Mouse (Mus musculus): ENCODE measurements around the gene F2rl3. TPM values are rescaled to one million over a fixed set of nuclear protein-coding genes. Genes with fewer than 3 reads are reported as not detected.

The F2rl3 gene
- total RNA-seq (2021): 1 to 10 TPM in 1 of 2 experiments, under 1 TPM in 1; 0.97 to 1.6 TPM
- long read RNA-seq, experiment 1, partial matches to known transcripts: 0 of 1 reads
- long read RNA-seq, experiment 1, other reads (novel, unspliced or antisense): 0 of 1 reads
- long read RNA-seq, experiment 2: 0 reads

DNA sequence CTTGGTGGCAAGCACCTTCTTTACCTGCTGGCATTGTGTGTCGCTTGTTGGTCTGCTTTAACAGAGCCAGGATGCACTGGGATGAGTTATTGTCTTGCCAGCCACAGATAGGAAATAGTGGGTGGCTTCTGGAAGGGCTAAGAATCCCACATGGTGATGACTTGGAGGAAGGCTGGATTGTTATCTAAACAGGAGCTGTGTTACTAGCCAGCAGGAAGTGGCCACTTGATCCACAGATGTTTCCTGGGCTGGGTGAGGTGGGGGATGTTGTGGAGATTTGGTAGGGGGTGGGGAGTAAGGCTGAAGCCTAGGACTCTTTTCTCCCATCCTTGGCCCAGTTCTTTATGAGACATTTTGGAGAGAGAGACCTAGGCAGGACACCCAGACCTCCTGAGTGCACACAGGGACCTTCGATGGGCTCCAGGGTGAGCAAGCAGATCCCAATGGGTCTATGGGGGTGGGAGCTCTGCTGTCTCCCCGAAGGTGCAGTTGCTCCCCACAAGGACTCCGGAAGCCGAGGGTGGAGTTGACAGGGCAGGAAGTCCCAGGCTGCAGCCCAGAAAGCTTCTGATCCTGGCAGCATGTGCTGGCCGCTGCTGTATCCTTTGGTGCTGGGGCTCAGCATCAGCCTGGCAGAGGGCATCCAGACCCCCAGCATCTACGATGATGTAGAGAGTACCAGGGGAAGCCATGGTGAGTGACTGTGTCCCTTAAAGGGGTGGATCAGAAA, at the start of gene F2rl3:
TSS of gene F2rl3 (plus strand) at position 559 of the 730 bp plus-strand sequence.
- no peak for DNase-seq

DNA sequence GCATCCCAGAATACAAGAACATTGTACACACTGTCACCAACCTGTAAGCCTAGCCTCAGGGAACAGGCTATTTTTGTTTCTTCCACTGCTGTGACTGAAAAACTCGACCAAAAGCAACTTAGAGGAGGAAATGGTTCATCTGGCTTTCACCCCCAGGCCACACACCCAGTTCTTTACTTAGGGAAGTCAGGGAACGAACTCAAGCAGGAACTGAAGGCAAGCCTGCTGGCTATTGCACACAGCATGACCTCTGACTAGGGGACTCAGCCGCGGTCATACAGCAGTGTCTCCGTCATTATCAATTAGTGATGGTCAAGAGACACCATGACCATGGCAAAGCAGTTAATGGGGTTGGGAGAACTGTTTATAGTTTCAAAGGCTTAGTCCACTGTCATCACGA, 49.1 kb upstream of the F2rl3 start:
- DNase-seq: no peak

DNA sequence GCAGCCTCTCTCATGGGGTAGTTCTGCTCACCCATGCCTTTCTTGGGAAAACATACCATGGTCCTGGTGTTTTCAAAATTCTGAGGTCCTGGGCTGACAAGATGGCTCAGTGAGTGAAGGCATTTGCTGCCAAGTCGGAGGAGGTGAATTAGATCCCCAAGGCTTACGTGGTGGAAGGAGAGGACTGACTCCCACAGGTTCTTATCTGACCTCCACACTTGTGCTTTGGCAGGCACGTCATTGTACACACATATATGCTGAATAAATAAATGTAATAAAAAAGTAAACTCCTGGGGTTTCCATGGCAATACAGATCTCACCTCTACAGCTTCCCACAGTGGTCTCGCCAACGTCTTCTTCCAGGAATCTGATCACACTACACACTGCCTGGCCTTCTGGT, 45.1 kb upstream of the F2rl3 start:
- no peak for DNase-seq

DNA sequence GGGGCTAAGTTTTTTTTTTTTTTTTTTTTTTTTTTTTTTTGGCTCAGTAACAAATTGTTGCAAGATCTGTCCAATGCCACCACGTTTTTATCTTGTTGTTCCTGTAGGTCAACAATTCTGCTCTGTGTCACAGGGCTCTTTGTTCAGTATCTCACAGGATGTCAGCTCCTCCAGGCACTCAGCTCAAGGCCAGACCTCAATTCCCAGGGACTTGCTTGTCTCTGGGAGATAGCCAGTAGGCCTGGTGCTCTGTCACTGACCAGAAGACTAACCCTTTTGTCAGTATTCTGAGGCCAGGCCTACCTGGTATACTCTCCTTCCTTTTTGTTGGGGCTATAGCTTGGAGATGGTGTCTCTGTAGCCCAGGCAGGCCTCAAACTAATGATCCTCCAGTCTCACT, 41.1 kb upstream of the F2rl3 start:
- DNase-seq: no peak

DNA sequence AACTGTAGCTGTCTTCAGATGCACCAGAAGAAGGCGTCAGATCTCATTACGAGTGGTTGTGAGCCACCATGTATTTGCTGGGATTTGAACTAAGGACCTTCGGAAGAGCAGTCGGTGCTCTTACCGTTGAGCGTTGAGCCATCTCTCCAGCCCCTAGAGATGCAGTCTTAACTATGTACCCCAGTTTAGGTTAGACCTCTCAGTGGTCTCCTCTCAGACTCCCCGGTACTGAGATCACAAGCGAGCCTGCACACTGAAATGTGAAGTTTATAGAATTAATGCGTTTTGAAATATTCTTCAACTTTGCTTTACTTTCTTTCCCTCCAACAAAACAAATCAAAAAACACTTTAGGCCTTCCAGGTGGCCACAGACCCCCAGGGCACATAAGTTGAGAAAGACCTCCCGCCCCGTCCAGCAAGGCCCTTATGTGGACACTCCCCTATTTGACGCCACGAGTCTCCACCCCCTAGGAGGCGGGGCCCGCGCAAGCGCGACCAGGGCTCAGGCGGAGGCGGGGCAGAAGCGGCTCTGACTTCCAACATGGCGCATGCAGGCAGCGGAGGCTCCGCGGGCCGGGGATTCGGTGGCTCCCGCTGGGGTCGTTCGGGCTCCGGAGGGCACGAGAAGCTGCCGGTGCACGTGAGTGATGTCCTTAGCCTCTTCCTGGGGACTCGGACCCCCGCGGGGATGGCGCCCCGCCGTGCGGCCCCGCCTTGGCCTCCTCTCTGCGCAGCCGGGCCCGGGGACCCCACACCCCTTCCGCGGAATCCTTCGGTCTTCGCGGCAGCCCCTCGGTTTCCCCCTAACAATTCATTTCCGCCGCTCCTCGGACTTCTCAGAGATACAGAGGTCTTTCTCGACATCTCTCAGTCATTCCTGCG, 38.7 kb upstream of the F2rl3 start, which contains the start of gene Sin3b:
TSS of gene Sin3b (plus strand) at position 517 of the 882 bp plus-strand sequence.
- peak; percentile 92 for DNase-seq

DNA sequence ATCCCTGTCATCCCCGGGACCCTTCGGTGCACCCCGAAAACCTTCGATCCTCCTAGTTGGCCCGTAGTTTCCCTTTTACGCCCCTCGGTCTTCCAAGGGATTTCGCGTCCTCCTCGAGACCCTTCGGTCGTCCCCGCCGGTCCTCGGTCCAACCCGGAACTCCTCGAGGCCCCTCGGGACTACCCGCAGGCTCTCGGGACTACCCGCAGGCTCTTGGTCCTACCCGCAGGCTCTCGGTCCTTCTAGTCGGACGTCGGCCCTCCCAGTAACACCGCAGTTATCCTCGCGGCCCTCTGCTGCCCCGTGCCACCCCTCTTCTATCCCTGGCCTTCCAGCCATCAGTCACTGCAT, 38.1 kb upstream of the F2rl3 start:
- DNase-seq: peak; percentile 13

DNA sequence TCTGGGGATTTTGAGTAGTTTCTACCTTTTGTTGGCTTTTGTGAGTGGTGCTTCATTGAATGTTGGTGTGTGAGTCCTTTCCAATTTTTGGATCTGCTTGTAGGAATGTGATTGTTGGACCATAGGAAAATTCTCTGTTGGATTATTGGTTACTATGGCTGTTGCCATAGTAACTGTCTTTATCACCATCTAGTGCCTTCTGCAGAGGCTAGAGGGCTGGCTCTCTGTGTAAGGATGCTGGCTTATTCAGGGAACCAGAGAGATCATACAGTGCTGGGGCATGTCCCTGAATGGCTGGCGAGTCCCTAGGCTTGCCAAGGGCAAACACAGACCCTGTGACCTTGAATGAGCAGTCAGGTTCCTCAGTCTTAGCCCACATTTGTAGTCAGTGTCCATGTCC, 33.0 kb upstream of the F2rl3 start:
- DNase-seq: no peak

DNA sequence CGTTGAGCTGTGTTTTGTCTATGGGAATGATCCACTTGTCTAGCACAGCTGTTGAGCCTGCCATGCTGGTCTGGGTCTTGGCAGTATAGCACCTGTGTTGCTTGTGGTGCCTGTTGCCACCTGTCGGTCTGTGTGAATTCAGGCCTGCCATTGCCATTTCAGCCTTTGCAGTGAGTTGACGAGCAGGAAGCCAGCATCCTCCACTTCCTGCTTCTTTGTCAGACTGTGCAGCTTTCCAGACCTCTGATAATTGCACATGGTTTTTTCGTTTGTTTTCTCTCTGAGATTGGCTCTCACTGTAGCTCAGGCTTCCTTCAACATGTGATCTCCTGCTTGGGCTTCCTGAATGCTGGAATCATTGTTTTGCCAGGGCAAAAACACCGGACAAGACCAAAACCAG, 26.7 kb upstream of the F2rl3 start:
- no peak for DNase-seq

DNA sequence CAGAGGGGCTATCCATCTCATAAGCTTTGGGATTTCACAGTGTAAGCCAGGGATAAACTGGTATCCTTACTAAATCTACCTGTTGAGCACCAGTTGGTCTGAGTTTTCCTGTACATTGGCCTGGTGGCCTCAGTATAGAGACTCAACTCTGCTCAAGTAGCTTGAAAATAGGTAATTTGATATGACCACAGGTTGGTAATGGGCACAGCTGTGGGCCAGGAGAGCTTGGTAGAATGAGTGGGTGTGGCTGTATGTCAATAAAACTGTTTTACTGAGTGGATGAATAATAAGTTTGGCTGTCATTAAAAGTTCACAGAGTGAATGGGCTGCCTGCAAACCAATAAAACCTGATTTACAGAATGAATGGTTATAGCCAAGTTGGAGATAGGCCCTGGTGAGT, 24.8 kb upstream of the F2rl3 start:
- DNase-seq: no peak

DNA sequence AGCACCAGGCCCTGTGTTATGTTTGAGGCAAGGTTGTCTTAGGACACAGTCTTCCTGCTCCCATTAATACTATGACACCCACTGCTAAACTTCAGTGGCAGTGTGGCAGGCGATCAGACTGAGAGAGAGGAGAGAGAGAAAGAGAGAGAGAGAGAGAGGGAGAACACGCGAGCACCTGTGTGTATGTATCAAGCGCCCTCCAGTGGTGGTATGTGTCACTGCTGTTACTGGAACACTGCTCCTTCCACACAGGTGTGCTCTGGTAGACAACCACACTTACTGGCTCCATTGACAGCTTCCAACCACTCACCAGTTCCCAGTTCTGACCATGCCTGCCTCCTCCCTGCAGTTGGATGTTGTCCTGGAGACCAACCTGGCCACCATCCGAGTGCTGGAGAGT, 15.6 kb upstream of the F2rl3 start:
- DNase-seq: no peak

DNA sequence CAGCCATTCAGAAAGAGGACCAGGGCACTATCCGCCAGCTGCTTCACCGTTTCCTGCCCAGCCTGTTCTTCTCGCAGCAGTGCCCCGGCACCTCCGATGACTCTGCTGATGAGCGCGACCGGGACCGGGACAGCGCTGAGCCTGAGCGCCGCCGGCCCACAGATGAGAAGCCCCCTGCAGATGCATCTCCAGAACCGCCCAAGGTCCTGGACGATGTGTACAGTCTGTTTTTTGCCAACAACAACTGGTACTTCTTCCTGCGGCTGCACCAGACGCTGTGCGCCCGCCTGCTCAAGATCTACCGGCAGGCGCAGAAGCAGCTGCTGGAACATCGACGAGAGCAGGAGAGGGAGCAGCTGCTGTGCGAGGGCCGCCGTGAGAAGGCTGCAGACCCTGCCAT, 11.8 kb upstream of the F2rl3 start:
- DNase-seq: peak; percentile 3

DNA sequence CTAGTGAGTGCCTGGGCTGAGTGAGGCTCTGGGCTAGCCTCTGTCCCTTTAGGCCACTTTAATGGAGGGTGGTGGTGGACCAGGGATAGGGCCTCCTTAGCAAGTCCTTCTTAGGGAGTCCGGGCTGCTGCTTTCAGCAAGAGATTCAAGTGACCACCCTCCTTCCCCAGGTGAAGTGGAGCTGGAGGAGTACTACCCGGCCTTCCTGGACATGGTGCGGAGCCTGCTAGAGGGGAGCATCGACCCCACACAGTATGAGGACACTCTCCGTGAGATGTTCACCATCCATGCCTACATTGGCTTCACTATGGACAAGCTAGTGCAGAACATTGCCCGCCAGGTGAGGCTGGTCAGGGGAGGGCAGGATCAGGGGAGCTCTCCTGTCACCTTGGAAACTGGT, 11.4 kb upstream of the F2rl3 start:
- no peak for DNase-seq

DNA sequence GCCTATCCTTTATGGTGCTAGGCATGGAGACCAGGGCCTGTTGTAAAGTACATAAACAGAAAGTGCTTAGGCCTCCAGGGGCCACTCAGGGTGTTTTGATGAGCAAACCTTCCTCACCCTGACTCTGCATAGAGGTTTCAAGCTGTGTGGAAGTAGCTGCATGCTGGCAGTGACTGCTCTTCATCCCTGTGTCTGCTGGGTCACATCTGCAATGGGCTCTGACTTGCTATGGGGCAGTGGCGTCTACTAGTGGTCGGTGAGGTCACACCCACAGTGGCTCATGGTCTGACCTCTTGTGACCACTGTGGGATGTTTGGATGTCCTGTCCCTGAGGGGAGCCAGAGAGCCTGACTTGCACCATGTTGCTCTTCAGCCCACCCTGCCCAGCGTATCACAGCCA, 10.6 kb upstream of the F2rl3 start:
- DNase-seq: no peak

DNA sequence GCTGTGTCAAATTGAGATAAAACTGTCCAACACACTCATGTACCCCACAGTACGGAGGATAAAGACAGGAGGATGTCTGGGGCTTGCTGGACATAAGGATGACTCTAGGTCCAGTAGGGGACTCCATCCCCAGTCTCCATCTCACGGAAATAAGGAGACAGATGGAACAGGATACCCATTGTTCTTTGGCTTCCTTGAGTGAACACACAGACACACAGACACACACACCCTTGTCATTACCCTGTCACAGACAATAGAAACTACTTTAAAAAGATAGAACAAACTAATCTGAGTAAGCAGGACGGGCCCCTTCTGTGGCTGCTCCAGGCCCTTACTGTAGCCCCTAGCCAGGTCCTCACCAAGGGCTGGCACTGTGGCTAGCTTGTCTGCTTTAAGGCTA, 9.4 kb upstream of the F2rl3 start:
- no peak for DNase-seq

DNA sequence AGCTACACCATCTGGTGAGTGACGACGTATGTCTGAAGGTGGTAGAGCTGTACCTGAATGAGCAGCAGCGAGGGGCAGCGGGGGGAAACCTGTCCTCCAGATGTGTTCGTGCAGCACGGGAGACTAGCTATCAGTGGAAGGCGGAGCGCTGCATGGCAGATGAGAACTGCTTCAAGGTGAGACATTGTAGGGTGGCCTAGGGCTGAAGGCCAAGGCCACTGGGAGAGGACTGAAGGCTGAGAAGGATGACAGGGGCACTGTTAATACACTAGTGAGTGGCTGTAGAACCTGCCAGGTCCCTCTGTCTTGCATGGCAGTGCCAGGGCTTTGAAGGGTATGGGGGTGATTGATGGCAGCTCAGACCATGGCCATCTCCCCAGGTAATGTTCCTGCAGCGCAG, 8.5 kb upstream of the F2rl3 start:
- DNase-seq: peak; percentile 3

DNA sequence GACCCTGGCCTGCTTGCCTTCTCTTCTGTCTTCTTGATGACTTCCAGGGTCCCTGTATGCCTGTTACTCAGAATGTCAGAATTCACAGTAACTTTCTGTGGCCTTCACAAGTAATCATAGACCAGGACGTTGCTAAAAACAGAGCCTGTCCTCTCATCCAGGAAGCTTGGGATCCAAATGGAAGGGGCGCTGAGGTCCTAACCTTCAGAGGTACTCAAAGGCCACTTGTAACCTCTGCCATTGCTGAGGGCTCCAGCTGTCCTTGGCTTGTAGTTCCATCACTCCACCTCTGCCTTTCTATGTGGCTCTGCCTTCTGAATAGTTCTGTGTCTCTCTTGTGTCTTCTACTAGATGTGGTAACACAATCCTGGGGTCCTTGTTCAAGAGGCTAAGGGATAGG, 7.9 kb upstream of the F2rl3 start:
- peak; percentile 3 for DNase-seq

DNA sequence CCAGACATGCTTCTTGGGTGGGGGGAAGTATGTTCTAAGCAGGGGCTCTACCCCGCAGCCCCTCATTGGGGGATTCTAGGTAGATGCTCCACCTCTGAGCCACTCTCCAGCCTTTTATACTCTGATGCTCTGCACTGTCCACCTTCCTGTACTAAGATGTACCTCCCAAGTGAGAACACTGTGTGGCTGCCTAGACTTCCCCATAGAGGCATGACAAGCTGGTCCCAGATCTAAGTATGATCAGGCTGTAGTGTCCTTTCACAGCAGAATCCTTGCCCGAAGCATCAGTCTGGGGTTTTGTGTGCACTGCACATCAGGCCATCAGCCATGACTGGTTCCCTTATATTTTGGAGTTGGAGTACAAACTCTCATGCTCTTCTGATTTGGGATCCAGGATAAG, 5.6 kb upstream of the F2rl3 start:
- DNase-seq: peak; percentile 4

DNA sequence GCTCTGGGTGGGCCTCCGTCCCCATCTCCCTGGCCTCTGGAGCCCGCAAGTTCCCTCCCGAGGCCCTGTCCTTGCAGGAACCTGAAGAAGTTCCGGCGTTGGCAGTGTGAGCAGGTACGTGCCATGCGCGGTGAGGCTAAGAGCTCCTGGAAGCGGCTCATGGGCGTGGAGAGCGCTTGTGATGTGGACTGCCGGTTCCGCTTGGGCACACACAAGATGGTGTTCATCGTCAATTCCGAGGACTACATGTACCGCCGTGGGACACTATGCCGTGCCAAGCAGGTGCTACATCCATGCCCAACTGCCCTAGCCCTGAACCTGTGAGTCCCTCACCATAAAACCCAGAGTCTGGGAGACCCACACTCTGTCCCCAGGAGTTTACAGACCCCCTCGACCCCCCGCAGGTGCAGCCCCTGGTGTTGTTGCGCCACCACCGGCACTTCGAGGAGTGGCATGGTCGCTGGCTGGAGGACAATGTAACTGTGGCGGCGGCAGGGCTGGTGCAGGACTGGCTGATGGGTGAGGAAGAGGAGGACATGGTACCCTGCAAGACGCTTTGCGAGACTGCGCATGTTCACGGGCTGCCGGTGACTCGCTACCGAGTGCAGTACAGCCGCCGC, 4.8 kb upstream of the F2rl3 start:
- DNase-seq: no peak

DNA sequence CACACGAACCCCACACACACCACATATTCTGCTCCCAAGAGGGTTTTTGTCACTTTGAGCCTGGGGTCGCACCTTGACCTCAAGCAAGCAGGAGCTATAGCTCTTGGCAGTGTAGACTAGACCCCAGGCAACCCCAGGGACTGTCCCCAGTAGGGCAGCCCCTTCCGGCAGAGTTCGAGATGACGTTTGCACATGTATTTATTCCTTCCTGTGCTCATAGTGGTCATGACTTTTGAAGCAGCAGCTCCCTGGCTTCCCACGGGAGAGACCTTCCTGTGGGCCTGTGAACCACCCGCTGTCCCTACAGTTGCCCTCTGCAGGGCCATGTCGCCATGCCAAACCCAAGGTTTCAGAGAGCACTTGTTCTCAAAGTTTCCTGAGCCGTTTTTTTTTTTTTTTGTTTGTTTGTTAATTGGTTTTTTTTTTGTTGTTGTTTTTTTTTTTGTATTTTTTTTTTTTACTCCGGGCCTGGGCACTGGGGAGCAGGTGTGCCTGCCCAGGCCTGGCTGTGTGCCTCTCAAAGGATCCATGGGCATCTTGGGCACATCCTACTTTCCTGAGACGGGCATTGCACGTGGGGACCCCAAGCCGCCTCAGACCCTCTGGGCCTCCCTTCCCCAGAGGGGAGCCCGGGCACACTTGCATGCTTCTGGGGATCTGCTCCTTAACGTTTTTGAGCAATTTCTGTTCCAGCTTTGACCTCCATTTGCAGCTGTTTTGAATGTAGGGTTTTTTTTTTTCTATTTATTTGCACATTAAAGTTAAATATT, 4.1 kb upstream of the F2rl3 start:
- no peak for DNase-seq

DNA sequence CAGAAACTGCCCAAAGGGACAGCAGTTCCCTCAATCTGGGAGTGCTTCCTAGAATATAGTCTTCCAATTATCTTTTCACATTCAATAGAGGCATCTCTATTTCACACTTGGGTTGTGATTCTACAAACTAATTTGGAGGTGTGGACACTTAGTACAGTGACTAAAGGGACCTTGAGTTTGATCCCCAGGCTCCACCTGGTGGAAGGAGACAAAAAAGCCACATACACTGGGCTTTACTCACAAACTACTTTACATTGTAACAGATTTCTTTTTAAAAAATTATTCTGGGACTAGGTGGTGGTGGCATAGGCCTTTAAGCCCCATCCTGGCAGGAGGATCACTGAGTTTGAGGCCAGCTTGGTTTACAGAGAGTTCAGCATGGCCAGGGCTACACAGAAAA, 3.4 kb upstream of the F2rl3 start:
- no peak for DNase-seq

DNA sequence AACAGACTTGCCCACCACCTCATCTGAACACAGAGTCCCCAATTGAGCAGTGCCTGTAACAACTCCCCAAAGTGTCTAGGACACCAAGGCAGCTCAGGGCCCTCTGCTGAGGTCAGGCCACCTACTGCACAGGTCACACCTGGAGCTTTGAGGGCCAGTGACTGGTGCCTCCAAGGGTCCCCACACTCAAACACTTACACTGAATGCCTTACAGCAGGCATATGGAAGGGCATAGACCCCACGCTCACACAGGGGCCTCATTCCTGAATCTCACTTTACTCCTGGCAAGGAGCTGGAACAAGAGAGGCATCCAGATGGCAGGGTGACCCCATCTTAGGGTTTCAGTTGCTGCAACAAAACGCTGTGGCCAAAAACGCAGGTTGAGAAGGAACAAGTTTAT, 1.5 kb upstream of the F2rl3 start:
- no peak for DNase-seq

DNA sequence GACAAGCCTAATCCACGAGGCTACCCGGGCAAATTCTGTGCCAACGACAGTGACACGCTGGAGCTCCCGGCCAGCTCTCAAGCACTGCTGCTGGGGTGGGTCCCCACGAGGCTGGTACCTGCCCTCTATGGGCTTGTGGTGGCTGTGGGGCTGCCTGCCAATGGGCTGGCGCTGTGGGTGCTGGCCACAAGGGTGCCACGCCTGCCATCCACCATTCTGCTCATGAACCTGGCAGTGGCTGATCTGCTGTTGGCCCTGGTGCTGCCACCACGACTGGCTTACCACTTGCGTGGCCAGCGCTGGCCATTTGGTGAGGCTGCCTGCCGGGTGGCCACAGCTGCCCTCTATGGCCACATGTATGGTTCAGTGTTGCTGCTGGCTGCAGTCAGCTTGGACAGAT, 626 bp downstream of the F2rl3 start:
- DNase-seq: no peak
